Mouse (Mus musculus) limb, embryonic 12.5 days (tissue): Measurements from ENCODE around the gene Fastk. TPM values are rescaled to one million over a fixed set of nuclear protein-coding genes. Genes with fewer than 3 reads are reported as not detected.
"Not testable (repeated sequence)": the region's sequence is repeated elsewhere in the genome, so short reads cannot be mapped to it uniquely, and the experiment has no call there.

Experiments
- ATAC-seq: fragments of 200-750 bp; cut with Nextera tagmentation; 2 replicates; pipeline ENCODE4 v1.8.0; 2017; ENCODE audit warnings: low read depth, moderate TSS enrichment; ENCODE audit not compliant: insufficient number of reproducible peaks, insufficient read depth, low FRiP score, low TSS enrichment
- H3K27ac ChIP-seq: fragments of 300-500 bp; sonication (generic); 2 replicates; pipeline ENCODE4 v1.5.1; 2016; ENCODE audit warnings: mild to moderate bottlenecking, moderate library complexity
- H3K27me3 ChIP-seq: fragments of 300-500 bp; sonication (generic); 2 replicates; pipeline ENCODE4 v1.6.1; 2016; ENCODE audit warnings: mild to moderate bottlenecking, moderate library complexity
- H3K36me3 ChIP-seq: fragments of 300-500 bp; sonication (generic); 2 replicates; pipeline ENCODE4 v1.6.1; 2016; ENCODE audit warnings: mild to moderate bottlenecking, moderate library complexity
- H3K4me1 ChIP-seq: fragments of 300-500 bp; sonication (generic); replicated peaks from 2 replicates; pipeline ENCODE4 v1.6.1; 2016
- H3K4me2 ChIP-seq: fragments of 300-500 bp; sonication (generic); 2 replicates; pipeline ENCODE4 v1.6.1; 2016; ENCODE audit warnings: mild to moderate bottlenecking, moderate library complexity
- H3K4me3 ChIP-seq: fragments of 300-500 bp; sonication (generic); replicated peaks from 2 replicates; pipeline ENCODE4 v1.5.1; 2016; ENCODE audit warnings: mild to moderate bottlenecking
- H3K9ac ChIP-seq: fragments of 300-500 bp; sonication (generic); replicated peaks from 2 replicates; pipeline ENCODE4 v1.6.1; 2016; ENCODE audit warnings: mild to moderate bottlenecking, moderate library complexity
- H3K9me3 ChIP-seq: fragments of 300-500 bp; sonication (generic); 2 replicates; pipeline ENCODE4 v1.6.1; 2016; ENCODE audit warnings: mild to moderate bottlenecking, moderate library complexity
- WGBS: fragments of 180-500 bp; shearing (Covaris S2); methylation state at CpG from one replicate; pipeline ENCODE4 v1.1.7; 2016; 5-methylcytosine and 5-hydroxymethylcytosine counted together
- polyA plus RNA-seq: library from polyadenylated mRNA; unstranded; fragments of >200 nt; fragmentation: Nextera tagmentation; extraction: Ambion mirVana; gene quantifications from 2 replicates; pipeline ENCODE4 v1.2.1, GENCODE M21; 2016

Gene Fastk
- polyA plus RNA-seq, 1 experiment from 2014 or later, result 105 TPM

- Histone ChIP-seq H3K4me1 (no peaks in the 10 kb centered on the region; the same call in 1 of the 2 replicates), H3K4me2 (no peak overlapping the region), H3K27ac (no peak overlapping the region), H3K27me3 (no peaks in the 10 kb centered on the region), H3K9ac (0 out of 2 replicates have a peak overlapping the region, but pooled peaks have one; percentile 37), H3K9me3 (no peaks in the 10 kb centered on the region), H3K4me3 (no peak overlapping the region), H3K36me3 (peaks cover 39% of the 10 kb centered on the region)
- no peak for ATAC-seq
- 88% methylated on average over 5 of the region's 5 CpGs for WGBS
These were observed 44.0 kb downstream of the Fastk start for GRCm38 (mm10) chr5:24400911-24401605.

GRCm38 (mm10) chr5:24400362-24400761 is 44.7 kb downstream of the Fastk start:
- Histone ChIP-seq H3K27me3 (no peaks in the 10 kb centered on the region), H3K4me2 (no peak overlapping the region), H3K4me1 (no peaks in the 10 kb centered on the region; the same call in 1 of the 2 replicates), H3K27ac (no peak overlapping the region), H3K4me3 (no peak overlapping the region), H3K36me3 (peaks cover 38% of the 10 kb centered on the region), H3K9ac (no peak overlapping the region), H3K9me3 (no peaks in the 10 kb centered on the region)
- ATAC-seq, result no peak
- WGBS, result 84% methylated on average over 11 of the region's 11 CpGs

GRCm38 (mm10) chr5:24399686-24400085 is 45.4 kb downstream of the Fastk start:
- Histone ChIP-seq H3K36me3 (peaks cover 38% of the 10 kb centered on the region), H3K4me2 (no peak overlapping the region), H3K27me3 (no peaks in the 10 kb centered on the region), H3K9ac (no peak overlapping the region), H3K4me3 (no peak overlapping the region), H3K27ac (no peak overlapping the region), H3K4me1 (no peaks in the 10 kb centered on the region; the same call in 1 of the 2 replicates), H3K9me3 (no peaks in the 10 kb centered on the region)
- ATAC-seq, result no peak
- 76% methylated on average over 10 of the region's 10 CpGs for WGBS

GRCm38 (mm10) chr5:24396254-24396653 is 48.8 kb downstream of the Fastk start:
- H3K4me1 ChIP-seq, result not testable (repeated sequence)
- WGBS, result 88% methylated on average over 6 of the region's 6 CpGs

GRCm38 (mm10) chr5:24394165-24394894 is 50.8 kb downstream of the Fastk start:
- Histone ChIP-seq H3K4me3 (peak overlapping the region; percentile 50), H3K9me3 (no peaks in the 10 kb centered on the region), H3K4me2 (peak overlapping the region; percentile 58), H3K36me3 (no peaks in the 10 kb centered on the region), H3K4me1 (peaks cover 6% of the 10 kb centered on the region), H3K27me3 (no peaks in the 10 kb centered on the region), H3K27ac (peak overlapping the region; percentile 62; the same call in 1 of the 2 replicates), H3K9ac (peak overlapping the region; percentile 35; the same call in 1 of the 2 replicates)
- WGBS, result 2% methylated on average over 36 of the region's 36 CpGs
- peak; percentile 97 for ATAC-seq

More at GRCm38 (mm10) chr5:24396254-24396653, 48.8 kb downstream of the Fastk start:
- H3K27me3 ChIP-seq, H3K27ac ChIP-seq, H3K9me3 ChIP-seq, ATAC-seq, H3K4me2 ChIP-seq, H3K9ac ChIP-seq, H3K4me3 ChIP-seq: not testable (repeated sequence)
- H3K36me3 ChIP-seq, result peaks cover 10% of the 10 kb centered on the region; the same call in 1 of the 2 replicates

- Histone ChIP-seq H3K4me2 (peak within 1 kb of the TSS; percentile 58), H3K4me3 (peak within 1 kb of the TSS; percentile 50), H3K4me1 (peaks cover 9% of the 10 kb centered on the region), H3K27me3 (peaks cover 3% of the 10 kb centered on the region), H3K9ac (peak within 1 kb of the TSS; percentile 35; the same call in 1 of the 2 replicates), H3K9me3 (no peaks in the 10 kb centered on the region), H3K36me3 (no peaks in the 10 kb centered on the region), H3K27ac (peak within 1 kb of the TSS; percentile 62; the same call in 1 of the 2 replicates)
- ATAC-seq, result no peak
- WGBS, result 22% methylated on average over 7 of the region's 7 CpGs
These were observed 51.6 kb downstream of the Fastk start, which contains the start of gene Abcb8 for GRCm38 (mm10) chr5:24393392-24393997. TSS of gene Abcb8 (plus strand) at chr5:24393663.

GRCm38 (mm10) chr5:24392724-24393123 is 52.4 kb downstream of the Fastk start:
- ATAC-seq, result no peak
- Histone ChIP-seq H3K9me3 (no peaks in the 10 kb centered on the region), H3K9ac (no peak overlapping the region), H3K36me3 (no peaks in the 10 kb centered on the region), H3K4me2 (no peak overlapping the region), H3K27me3 (peaks cover 10% of the 10 kb centered on the region), H3K27ac (no peak overlapping the region), H3K4me1 (peaks cover 15% of the 10 kb centered on the region), H3K4me3 (no peak overlapping the region)
- 76% methylated on average over 7 of the region's 7 CpGs for WGBS

GRCm38 (mm10) chr5:24391864-24392263 is 53.2 kb downstream of the Fastk start, which contains the start of gene Atg9b:
TSS of gene Atg9b (minus strand) at chr5:24392143.
- H3K4me3 ChIP-seq, result no peak within 1 kb of the TSS
- H3K27ac ChIP-seq, result no peak within 1 kb of the TSS
- no peak within 1 kb of the TSS for H3K9ac ChIP-seq
- H3K27me3 ChIP-seq, result peaks cover 18% of the 10 kb centered on the region
- no peaks in the 10 kb centered on the region for H3K9me3 ChIP-seq
- H3K4me2 ChIP-seq, result no peak within 1 kb of the TSS
- H3K36me3 ChIP-seq, result no peaks in the 10 kb centered on the region
- ATAC-seq, result no peak
- WGBS, result 81% methylated on average over 7 of the region's 7 CpGs
- peaks cover 23% of the 10 kb centered on the region for H3K4me1 ChIP-seq

GRCm38 (mm10) chr5:24389658-24390020 is 55.4 kb downstream of the Fastk start:
- H3K27ac ChIP-seq, result no peak overlapping the region
- 62% methylated on average over 4 of the region's 4 CpGs for WGBS
- H3K27me3 ChIP-seq, result peaks cover 40% of the 10 kb centered on the region
- H3K36me3 ChIP-seq, result no peaks in the 10 kb centered on the region
- ATAC-seq, result no peak
- no peak overlapping the region for H3K9ac ChIP-seq
- H3K4me2 ChIP-seq, result no peak overlapping the region
- no peaks in the 10 kb centered on the region for H3K9me3 ChIP-seq
- H3K4me1 ChIP-seq, result peaks cover 23% of the 10 kb centered on the region
- no peak overlapping the region for H3K4me3 ChIP-seq

- no peak overlapping the region for H3K27ac ChIP-seq
- H3K4me3 ChIP-seq, result no peak overlapping the region
- no peaks in the 10 kb centered on the region for H3K36me3 ChIP-seq
- peaks cover 44% of the 10 kb centered on the region for H3K27me3 ChIP-seq
- ATAC-seq, result no peak
- no peak overlapping the region for H3K9ac ChIP-seq
- 45% methylated on average over 7 of the region's 7 CpGs for WGBS
- H3K4me2 ChIP-seq, result peak overlapping the region; percentile 96; the same call in 1 of the 2 replicates
- no peaks in the 10 kb centered on the region for H3K9me3 ChIP-seq
- peaks cover 23% of the 10 kb centered on the region for H3K4me1 ChIP-seq
These were observed 56.0 kb downstream of the Fastk start for GRCm38 (mm10) chr5:24389011-24389657.
